Mouse (Mus musculus) liver, embryonic 12.5 days (tissue): ENCODE data around the gene Alox12. TPM values are rescaled to one million over a fixed set of nuclear protein-coding genes. Genes with fewer than 3 reads are reported as not detected.

ENCODE experiments used
- ATAC-seq: fragments of 200-750 bp; cut with Nextera tagmentation; 2 replicates; pipeline ENCODE4 v1.8.0; 2017; ENCODE audit warnings: moderate number of reproducible peaks, mild to moderate bottlenecking, moderate library complexity
- H3K27ac ChIP-seq: fragments of 300-500 bp; sonication (generic); 2 replicates; pipeline ENCODE4 v1.5.1; 2016; ENCODE audit warnings: mild to moderate bottlenecking
- H3K27me3 ChIP-seq: fragments of 300-500 bp; sonication (generic); replicated peaks from 2 replicates; pipeline ENCODE4 v1.6.1; 2016; ENCODE audit warnings: mild to moderate bottlenecking, moderate library complexity
- H3K36me3 ChIP-seq: fragments of 300-500 bp; sonication (generic); 2 replicates; pipeline ENCODE4 v1.6.1; 2016; ENCODE audit warnings: mild to moderate bottlenecking, moderate library complexity
- H3K4me1 ChIP-seq: fragments of 300-500 bp; sonication (generic); 2 replicates; pipeline ENCODE4 v1.6.1; 2016
- H3K4me2 ChIP-seq: fragments of 300-500 bp; sonication (generic); 2 replicates; pipeline ENCODE4 v1.6.1; 2016; ENCODE audit warnings: mild to moderate bottlenecking, moderate library complexity
- H3K4me3 ChIP-seq: fragments of 300-500 bp; sonication (generic); 2 replicates; pipeline ENCODE4 v1.5.1; 2016; ENCODE audit warnings: mild to moderate bottlenecking, moderate library complexity
- H3K9ac ChIP-seq: fragments of 300-500 bp; sonication (generic); 2 replicates; pipeline ENCODE4 v1.6.1; 2016; ENCODE audit warnings: mild to moderate bottlenecking, moderate library complexity
- H3K9me3 ChIP-seq: fragments of 300-500 bp; sonication (generic); replicated peaks from 2 replicates; pipeline ENCODE4 v1.6.1; 2016; ENCODE audit warnings: mild to moderate bottlenecking, moderate library complexity
- WGBS: fragments of 180-500 bp; shearing (Covaris S2); methylation state at CpG from one replicate; pipeline ENCODE4 v1.1.7; 2016; ENCODE audit not compliant: insufficient replicate concordance; 5-methylcytosine and 5-hydroxymethylcytosine counted together
- polyA plus RNA-seq: library from polyadenylated mRNA; unstranded; fragments of >200 nt; fragmentation: Nextera tagmentation; extraction: Ambion mirVana; gene quantifications from 2 replicates; pipeline ENCODE4 v1.2.1, GENCODE M21; 2016

Alox12 gene
- polyA plus RNA-seq, 1 experiment from 2014 or later = 26.8 TPM

GRCm38 (mm10) chr11:70218039-70218438 lies 37.1 kb downstream of the Alox12 start:
- peaks cover 63% of the 10 kb centered on the region for H3K4me1 ChIP-seq
- H3K4me3 ChIP-seq = no peak overlapping the region
- ATAC-seq = no peak
- no peaks in the 10 kb centered on the region for H3K9me3 ChIP-seq
- 0 out of 2 replicates have a peak overlapping the region, but pooled peaks have one; percentile 32 for H3K27ac ChIP-seq
- H3K27me3 ChIP-seq = peaks cover 44% of the 10 kb centered on the region
- peak overlapping the region; percentile 97; the same call in 1 of the 2 replicates for H3K4me2 ChIP-seq
- H3K9ac ChIP-seq = no peak overlapping the region
- 60% methylated on average over 4 of the region's 4 CpGs for WGBS
- H3K36me3 ChIP-seq = peaks cover 20% of the 10 kb centered on the region

- 62% methylated on average over 3 of the region's 3 CpGs for WGBS
- peaks cover 50% of the 10 kb centered on the region for H3K4me1 ChIP-seq
- peaks cover 62% of the 10 kb centered on the region for H3K27me3 ChIP-seq
- H3K4me3 ChIP-seq = no peak overlapping the region
- H3K9me3 ChIP-seq = no peaks in the 10 kb centered on the region
- H3K36me3 ChIP-seq = peaks cover 20% of the 10 kb centered on the region
- H3K27ac ChIP-seq = no peak overlapping the region
- ATAC-seq = no peak
- H3K4me2 ChIP-seq = no peak overlapping the region
- H3K9ac ChIP-seq = no peak overlapping the region
Observed at GRCm38 (mm10) chr11:70216103-70216502, 39.0 kb downstream of the Alox12 start.

- Histone ChIP-seq H3K27ac (no peak overlapping the region), H3K9me3 (no peaks in the 10 kb centered on the region), H3K36me3 (peaks cover 20% of the 10 kb centered on the region), H3K4me3 (no peak overlapping the region), H3K4me1 (peaks cover 49% of the 10 kb centered on the region), H3K27me3 (peaks cover 70% of the 10 kb centered on the region), H3K4me2 (no peak overlapping the region), H3K9ac (no peak overlapping the region)
- 23% methylated on average over 22 of the region's 22 CpGs for WGBS
- no peak for ATAC-seq
Observed at GRCm38 (mm10) chr11:70215301-70215700, 39.9 kb downstream of the Alox12 start.

GRCm38 (mm10) chr11:70214856-70215209 lies 40.3 kb downstream of the Alox12 start:
- ATAC-seq = no peak
- H3K9ac ChIP-seq = no peak overlapping the region
- H3K27ac ChIP-seq = no peak overlapping the region
- peak overlapping the region; percentile 41 for H3K4me3 ChIP-seq
- 4% methylated on average over 18 of the region's 18 CpGs for WGBS
- H3K4me1 ChIP-seq = peaks cover 44% of the 10 kb centered on the region
- peaks cover 20% of the 10 kb centered on the region for H3K36me3 ChIP-seq
- peak overlapping the region; percentile 60 for H3K4me2 ChIP-seq
- H3K9me3 ChIP-seq = no peaks in the 10 kb centered on the region
- H3K27me3 ChIP-seq = peaks cover 70% of the 10 kb centered on the region

GRCm38 (mm10) chr11:70214191-70214855 lies 40.8 kb downstream of the Alox12 start:
- H3K4me3 ChIP-seq = peak overlapping the region; percentile 41
- H3K9ac ChIP-seq = peak overlapping the region; percentile 37; the same call in 1 of the 2 replicates
- no peak overlapping the region for H3K27ac ChIP-seq
- peaks cover 72% of the 10 kb centered on the region for H3K27me3 ChIP-seq
- H3K36me3 ChIP-seq = peaks cover 20% of the 10 kb centered on the region
- peak overlapping the region; percentile 60 for H3K4me2 ChIP-seq
- ATAC-seq = no peak; the same call in 1 of the 2 replicates
- no peaks in the 10 kb centered on the region for H3K9me3 ChIP-seq
- WGBS = 3% methylated on average over 46 of the region's 46 CpGs
- peaks cover 39% of the 10 kb centered on the region for H3K4me1 ChIP-seq

- peaks cover 74% of the 10 kb centered on the region for H3K27me3 ChIP-seq
- peaks cover 20% of the 10 kb centered on the region for H3K36me3 ChIP-seq
- H3K4me3 ChIP-seq = peak overlapping the region; percentile 41
- H3K4me1 ChIP-seq = peaks cover 33% of the 10 kb centered on the region
- no peak for ATAC-seq
- peak overlapping the region; percentile 60 for H3K4me2 ChIP-seq
- H3K9ac ChIP-seq = no peak overlapping the region
- no peak overlapping the region for H3K27ac ChIP-seq
- H3K9me3 ChIP-seq = no peaks in the 10 kb centered on the region
- 14% methylated on average over 26 of the region's 26 CpGs for WGBS
Observed at GRCm38 (mm10) chr11:70213736-70214135, 41.4 kb downstream of the Alox12 start.

- H3K9me3 ChIP-seq = no peaks in the 10 kb centered on the region
- peaks cover 28% of the 10 kb centered on the region for H3K4me1 ChIP-seq
- 9% methylated on average over 9 of the region's 9 CpGs for WGBS
- no peak for ATAC-seq
- H3K9ac ChIP-seq = no peak overlapping the region
- H3K4me2 ChIP-seq = no peak overlapping the region
- H3K36me3 ChIP-seq = peaks cover 14% of the 10 kb centered on the region
- H3K27ac ChIP-seq = no peak overlapping the region
- H3K4me3 ChIP-seq = no peak overlapping the region
- H3K27me3 ChIP-seq = peaks cover 74% of the 10 kb centered on the region
Observed at GRCm38 (mm10) chr11:70212896-70213295, 42.3 kb downstream of the Alox12 start.

GRCm38 (mm10) chr11:70212423-70212822 lies 42.7 kb downstream of the Alox12 start, which contains the start of gene Slc16a11:
Gene Slc16a11, plus strand, starts transcription at chr11:70212752.
- Histone ChIP-seq H3K9ac (no peak within 1 kb of the TSS), H3K4me3 (no peak within 1 kb of the TSS), H3K4me1 (peaks cover 27% of the 10 kb centered on the region), H3K27ac (no peak within 1 kb of the TSS), H3K4me2 (peak within 1 kb of the TSS; percentile 60; the same call in 1 of the 2 replicates), H3K9me3 (no peaks in the 10 kb centered on the region), H3K36me3 (peaks cover 9% of the 10 kb centered on the region), H3K27me3 (peaks cover 73% of the 10 kb centered on the region)
- ATAC-seq = no peak
- 56% methylated on average over 6 of the region's 6 CpGs for WGBS

GRCm38 (mm10) chr11:70211972-70212371 lies 43.2 kb downstream of the Alox12 start:
- ATAC-seq = no peak
- Histone ChIP-seq H3K9ac (no peak overlapping the region), H3K4me1 (peaks cover 27% of the 10 kb centered on the region), H3K27ac (no peak overlapping the region), H3K9me3 (no peaks in the 10 kb centered on the region), H3K4me3 (no peak overlapping the region), H3K4me2 (no peak overlapping the region), H3K27me3 (peaks cover 69% of the 10 kb centered on the region), H3K36me3 (peaks cover 5% of the 10 kb centered on the region)
- WGBS = 72% methylated on average over 6 of the region's 6 CpGs

GRCm38 (mm10) chr11:70210681-70211080 lies 44.5 kb downstream of the Alox12 start:
- peaks cover 60% of the 10 kb centered on the region for H3K27me3 ChIP-seq

GRCm38 (mm10) chr11:70208778-70209388 lies 46.3 kb downstream of the Alox12 start:
- ATAC-seq = no peak
- H3K27ac ChIP-seq = no peak overlapping the region
- H3K9me3 ChIP-seq = no peaks in the 10 kb centered on the region
- no peak overlapping the region for H3K4me3 ChIP-seq
- peaks cover 47% of the 10 kb centered on the region for H3K27me3 ChIP-seq
- H3K4me2 ChIP-seq = no peak overlapping the region
- peaks cover 9% of the 10 kb centered on the region for H3K4me1 ChIP-seq
- no peak overlapping the region for H3K9ac ChIP-seq
- no peaks in the 10 kb centered on the region for H3K36me3 ChIP-seq
- WGBS = 64% methylated on average over 5 of the region's 5 CpGs

More at GRCm38 (mm10) chr11:70210681-70211080, 44.5 kb downstream of the Alox12 start:
- no peaks in the 10 kb centered on the region for H3K36me3 ChIP-seq
- no peaks in the 10 kb centered on the region for H3K9me3 ChIP-seq
- 80% methylated on average over 2 of the region's 2 CpGs for WGBS
- H3K4me3 ChIP-seq = no peak overlapping the region
- no peak for ATAC-seq
- H3K4me1 ChIP-seq = peaks cover 27% of the 10 kb centered on the region
- no peak overlapping the region for H3K27ac ChIP-seq
- no peak overlapping the region for H3K4me2 ChIP-seq
- H3K9ac ChIP-seq = no peak overlapping the region

GRCm38 (mm10) chr11:70207283-70207682 lies 47.9 kb downstream of the Alox12 start:
- H3K9ac ChIP-seq = no peak overlapping the region
- no peak for ATAC-seq
- 0 out of 2 replicates have a peak, but pooled peaks cover 3% of the 10 kb centered on the region for H3K4me1 ChIP-seq
- WGBS = 59% methylated on average over 7 of the region's 7 CpGs
- no peak overlapping the region for H3K4me3 ChIP-seq
- H3K27ac ChIP-seq = no peak overlapping the region
- peaks cover 31% of the 10 kb centered on the region for H3K27me3 ChIP-seq
- H3K4me2 ChIP-seq = no peak overlapping the region
- no peaks in the 10 kb centered on the region for H3K36me3 ChIP-seq
- no peaks in the 10 kb centered on the region for H3K9me3 ChIP-seq
